Mouse (Mus musculus) lung, postnatal 0 days (tissue): ENCODE results near the gene Fjx1. TPM values are rescaled to one million over a fixed set of nuclear protein-coding genes. Genes with fewer than 3 reads are reported as not detected.

Experiments
- ATAC-seq: fragments of 200-750 bp; cut with Nextera tagmentation; 2 replicates; pipeline ENCODE4 v1.8.0; 2017; ENCODE audit warnings: moderate library complexity
- DNase-seq: peaks from one replicate; pipeline ENCODE4 v3.0.0-alpha.2; 2016; ENCODE audit warnings: low spot score
- H3K27ac ChIP-seq: fragments of 300-500 bp; sonication (generic); 2 replicates; pipeline ENCODE4 v1.5.1; 2014; ENCODE audit warnings: antibody characterized with exemption, mild to moderate bottlenecking, low read length, mixed read lengths
- H3K27me3 ChIP-seq: fragments of 300-500 bp; sonication (generic); replicated peaks from 2 replicates; pipeline ENCODE4 v1.6.1; 2014; ENCODE audit warnings: low read length, mixed read lengths; ENCODE audit not compliant: insufficient read depth
- H3K36me3 ChIP-seq: fragments of 300-500 bp; sonication (generic); 2 replicates; pipeline ENCODE4 v1.6.1; 2014; ENCODE audit warnings: low read length, mixed read lengths; ENCODE audit not compliant: insufficient read depth
- H3K4me1 ChIP-seq: fragments of 300-500 bp; sonication (generic); 2 replicates; pipeline ENCODE4 v1.6.1; 2014; ENCODE audit warnings: antibody characterized with exemption, low read depth, low read length, mixed read lengths; ENCODE audit not compliant: insufficient read depth
- H3K4me2 ChIP-seq: fragments of 300-500 bp; sonication (generic); replicated peaks from 2 replicates; pipeline ENCODE4 v1.6.1; 2014; ENCODE audit warnings: low read depth, mild to moderate bottlenecking, low read length, moderate library complexity, mixed read lengths
- H3K4me3 ChIP-seq: fragments of 300-500 bp; sonication (generic); 2 replicates; pipeline ENCODE4 v1.5.1; 2014; ENCODE audit warnings: low read depth, low read length
- H3K9ac ChIP-seq: fragments of 300-500 bp; sonication (generic); replicated peaks from 2 replicates; pipeline ENCODE4 v1.6.1; 2014; ENCODE audit warnings: low read depth, mild to moderate bottlenecking
- H3K9me3 ChIP-seq: fragments of 300-500 bp; sonication (generic); 2 replicates; pipeline ENCODE4 v1.6.1; 2016; ENCODE audit warnings: low read length, mixed read lengths
- CTCF ChIP-seq: IDR thresholded peaks from 2 replicates; pipeline ENCODE4 v1.5.1; 2016; ENCODE audit warnings: antibody characterized with exemption, mild to moderate bottlenecking
- EP300 ChIP-seq: IDR thresholded peaks from 2 replicates; pipeline ENCODE4 v1.6.1; 2016; ENCODE audit warnings: antibody characterized with exemption, mild to moderate bottlenecking, control low read depth
- WGBS: fragments of 180-500 bp; shearing (Covaris S2); extraction: QIAGEN DNeasy Blood & Tissue Kit; methylation state at CpG from one replicate; pipeline ENCODE4 v1.1.7; 2014; 5-methylcytosine and 5-hydroxymethylcytosine counted together
- polyA plus RNA-seq: library from polyadenylated mRNA; unstranded; fragments of >200 nt; fragmentation: Nextera tagmentation; extraction: Ambion mirVana; gene quantifications from 2 replicates; pipeline ENCODE4 v1.2.1, GENCODE M21; 2015

The Fjx1 gene
- polyA plus RNA-seq, result 7.3 and 7.8 TPM in 2 replicates

GRCm38 (mm10) chr2:102451671-102452549, at the start of gene Fjx1:
Gene Fjx1 (minus strand): TSS chr2:102452499.
- peak; percentile 55 for DNase-seq

GRCm38 (mm10) chr2:102500001-102500689, 47.8 kb upstream of the Fjx1 start:
- no peak for TF ChIP-seq EP300
- H3K9me3 ChIP-seq, result no peaks in the 10 kb centered on the region
- H3K4me3 ChIP-seq, result no peak overlapping the region
- DNase-seq (peak; percentile 11), ATAC-seq (no peak)
- no peaks in the 10 kb centered on the region for H3K36me3 ChIP-seq
- no peak overlapping the region for H3K4me2 ChIP-seq
- no peak overlapping the region for H3K27ac ChIP-seq
- no peaks in the 10 kb centered on the region for H3K4me1 ChIP-seq
- no peaks in the 10 kb centered on the region for H3K27me3 ChIP-seq
- 35% methylated on average over 4 of the region's 4 CpGs for WGBS
- no peak overlapping the region for H3K9ac ChIP-seq

More at GRCm38 (mm10) chr2:102451671-102452549, at the start of gene Fjx1:
- Histone ChIP-seq H3K4me3 (peak within 1 kb of the TSS; percentile 65), H3K9ac (peak within 1 kb of the TSS; percentile 39), H3K4me1 (peaks cover 9% of the 10 kb centered on the region), H3K4me2 (peak within 1 kb of the TSS; percentile 99), H3K36me3 (no peaks in the 10 kb centered on the region), H3K27ac (peak within 1 kb of the TSS; percentile 28), H3K9me3 (no peaks in the 10 kb centered on the region), H3K27me3 (peaks cover 3% of the 10 kb centered on the region; the same call in 1 of the 2 replicates)
- WGBS, result 2% methylated on average over 23 of the region's 49 CpGs
- TF ChIP-seq EP300 (no peak), CTCF (no peak)
- ATAC-seq, result peak; percentile 56

DNA sequence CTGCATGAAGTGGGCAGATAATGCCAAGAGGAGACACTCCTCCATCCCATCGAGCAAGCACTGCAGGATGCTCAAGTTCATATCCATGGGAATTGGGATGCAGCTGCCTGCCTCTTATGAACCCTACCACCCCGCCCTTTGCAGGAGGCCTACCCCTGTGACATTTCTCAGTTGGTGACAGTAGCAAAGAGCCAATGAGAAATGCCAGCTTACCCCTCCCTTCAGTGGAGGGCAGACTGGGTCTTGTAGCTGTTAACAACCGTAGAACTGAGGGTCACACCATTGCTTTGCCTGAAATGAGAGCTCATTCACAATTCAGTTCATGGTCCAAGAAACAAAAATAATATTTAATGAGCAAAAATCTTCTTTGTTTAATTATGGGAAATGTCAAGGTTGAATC, 28.4 kb upstream of the Fjx1 start:
- H3K4me2 ChIP-seq, result no peak overlapping the region
- H3K36me3 ChIP-seq, result no peaks in the 10 kb centered on the region
- no peaks in the 10 kb centered on the region for H3K9me3 ChIP-seq
- ATAC-seq, result no peak
- no peak for DNase-seq
- TF ChIP-seq EP300, result no peak
- no peak for TF ChIP-seq CTCF
- no peak overlapping the region for H3K9ac ChIP-seq
- H3K4me1 ChIP-seq, result no peaks in the 10 kb centered on the region
- no peak overlapping the region for H3K4me3 ChIP-seq
- H3K27ac ChIP-seq, result no peak overlapping the region
- no peaks in the 10 kb centered on the region for H3K27me3 ChIP-seq
- 62% methylated on average over 3 of the region's 3 CpGs for WGBS

DNA sequence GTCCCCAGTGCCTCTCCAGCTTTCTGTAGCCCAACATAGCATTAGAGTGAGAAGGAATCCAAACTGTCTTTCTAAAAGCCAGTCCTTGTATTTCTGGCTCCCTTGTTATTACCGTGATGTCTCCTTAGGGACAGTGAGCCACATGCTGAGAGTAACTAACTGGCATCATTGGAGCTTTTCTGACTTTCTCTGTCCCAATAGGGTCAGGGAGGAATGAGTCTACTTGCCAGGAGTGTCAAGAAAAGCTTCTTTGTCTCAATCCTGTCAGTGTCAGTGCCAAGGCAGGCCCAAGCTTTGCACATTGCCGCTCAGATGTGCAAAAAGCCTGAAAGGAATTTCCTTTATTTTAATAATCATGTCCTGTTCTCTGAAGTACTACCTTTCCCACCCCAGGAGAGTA, 23.8 kb upstream of the Fjx1 start:
- no peaks in the 10 kb centered on the region for H3K27me3 ChIP-seq
- DNase-seq, result no peak
- no peaks in the 10 kb centered on the region for H3K36me3 ChIP-seq
- no peaks in the 10 kb centered on the region for H3K4me1 ChIP-seq
- ATAC-seq, result no peak
- WGBS, result 61% methylated on average over 2 of the region's 2 CpGs
- H3K9me3 ChIP-seq, result no peaks in the 10 kb centered on the region
- H3K4me3 ChIP-seq, result no peak overlapping the region
- no peak overlapping the region for H3K4me2 ChIP-seq
- TF ChIP-seq CTCF (no peak), EP300 (no peak)
- no peak overlapping the region for H3K9ac ChIP-seq
- H3K27ac ChIP-seq, result no peak overlapping the region

DNA sequence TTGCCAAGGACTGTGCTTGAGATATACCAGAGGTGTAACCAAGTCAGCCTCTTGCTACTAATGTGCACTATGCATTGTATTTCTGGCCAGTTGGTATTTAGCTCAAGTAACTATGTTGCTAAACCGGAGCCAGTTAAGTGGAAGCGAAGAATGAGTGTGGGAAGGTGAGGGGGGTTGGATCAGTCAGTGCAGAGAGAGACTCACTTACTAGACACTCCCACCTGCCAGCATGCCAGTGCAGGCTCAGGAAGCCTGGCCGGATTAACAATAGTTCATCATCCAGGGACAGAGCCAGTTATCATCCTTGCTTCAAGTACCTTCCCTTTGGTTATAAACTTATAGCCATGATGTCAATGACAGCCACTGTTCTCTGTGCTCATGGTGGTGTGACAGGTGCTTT, 16.3 kb upstream of the Fjx1 start:
- H3K9me3 ChIP-seq, result no peaks in the 10 kb centered on the region
- no peak overlapping the region for H3K9ac ChIP-seq
- no peaks in the 10 kb centered on the region for H3K36me3 ChIP-seq
- TF ChIP-seq EP300, result no peak
- no peak for TF ChIP-seq CTCF
- no peak overlapping the region for H3K4me2 ChIP-seq
- no peaks in the 10 kb centered on the region for H3K27me3 ChIP-seq
- H3K27ac ChIP-seq, result no peak overlapping the region
- H3K4me3 ChIP-seq, result no peak overlapping the region
- peak; percentile 57 for DNase-seq
- no peaks in the 10 kb centered on the region for H3K4me1 ChIP-seq
- 50% methylated on average over 3 of the region's 3 CpGs for WGBS
- peak; percentile 58; the same call in 1 of the 2 replicates for ATAC-seq

- no peak overlapping the region for H3K27ac ChIP-seq
- no peak; the same call in 1 of the 2 replicates for ATAC-seq
Observed at GRCm38 (mm10) chr2:102464342-102464732, 12.0 kb upstream of the Fjx1 start.

More at GRCm38 (mm10) chr2:102464342-102464732, 12.0 kb upstream of the Fjx1 start:
- 76% methylated on average over 2 of the region's 2 CpGs for whole genome bisulfite sequencing
- no peaks in the 10 kb centered on the region for H3K4me1 ChIP-seq
- no peaks in the 10 kb centered on the region for H3K36me3 ChIP-seq
- DNase-seq, result no peak
- no peaks in the 10 kb centered on the region for H3K9me3 ChIP-seq
- no peaks in the 10 kb centered on the region for H3K27me3 ChIP-seq
- H3K9ac ChIP-seq, result no peak overlapping the region
- H3K4me3 ChIP-seq, result no peak overlapping the region
- H3K4me2 ChIP-seq, result no peak overlapping the region
- TF ChIP-seq CTCF, result no peak
- TF ChIP-seq EP300, result no peak
